Mouse (Mus musculus): Measurements from ENCODE around the gene Tubb5.

The Tubb5 gene

DNA sequence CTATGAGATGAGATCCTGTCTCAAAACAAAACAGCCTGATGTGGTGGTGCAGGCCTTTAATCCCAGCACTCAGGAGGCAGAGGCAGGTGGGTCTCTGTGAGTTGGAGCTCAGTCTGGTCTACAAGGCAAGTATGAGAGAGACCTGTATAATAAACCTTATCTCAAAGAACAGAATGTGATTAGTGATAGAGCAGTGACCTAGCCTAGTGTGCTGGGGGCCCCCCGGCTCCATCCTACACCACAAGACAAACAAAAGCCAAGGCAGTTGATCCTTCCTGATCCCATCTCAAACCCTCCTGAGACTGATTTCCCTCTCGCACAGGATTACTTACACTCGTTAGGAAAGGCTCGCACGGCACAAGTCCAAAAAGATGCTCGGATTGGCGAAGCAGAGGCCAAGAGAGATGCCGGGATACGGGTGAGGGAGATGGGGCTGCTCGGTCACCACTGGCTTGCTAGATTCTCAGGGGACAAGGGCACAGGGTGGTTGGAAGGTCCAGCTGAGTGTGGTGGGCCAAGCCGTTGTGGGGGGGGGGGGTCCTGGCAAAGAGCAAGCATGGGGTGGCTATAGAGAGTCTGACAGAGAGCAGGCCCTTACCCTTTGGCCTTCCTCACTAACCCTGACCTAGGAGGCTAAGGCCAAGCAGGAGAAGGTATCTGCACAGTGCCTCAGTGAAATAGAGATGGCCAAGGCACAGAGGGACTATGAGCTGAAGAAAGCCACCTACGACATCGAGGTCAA is 12.8 kb downstream of the Tubb5 start:
- DNase-seq (ENCODE audit: low spot score in 2 of 2) = no peak

DNA sequence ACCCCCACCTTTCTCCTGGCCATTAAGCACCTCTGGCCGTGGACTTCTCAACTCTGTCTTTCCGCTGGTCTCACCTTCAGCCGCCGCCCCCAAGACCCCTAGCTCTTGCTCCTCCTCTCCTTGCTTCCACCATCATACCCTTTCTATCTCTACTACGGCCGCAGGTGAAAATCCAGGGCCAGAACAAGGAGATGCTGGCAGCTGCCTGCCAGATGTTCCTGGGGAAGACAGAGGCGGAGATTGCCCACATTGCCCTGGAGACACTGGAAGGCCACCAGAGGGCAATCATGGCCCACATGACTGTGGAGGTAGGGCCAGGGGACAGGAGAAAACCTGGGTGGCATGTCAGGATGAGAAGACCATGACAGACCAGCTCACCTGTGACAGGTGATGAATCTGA is 13.7 kb downstream of the Tubb5 start:
- peak in 1 of 2 experiments; percentile 36 for DNase-seq (ENCODE audit: low spot score in 2 of 2)

DNA sequence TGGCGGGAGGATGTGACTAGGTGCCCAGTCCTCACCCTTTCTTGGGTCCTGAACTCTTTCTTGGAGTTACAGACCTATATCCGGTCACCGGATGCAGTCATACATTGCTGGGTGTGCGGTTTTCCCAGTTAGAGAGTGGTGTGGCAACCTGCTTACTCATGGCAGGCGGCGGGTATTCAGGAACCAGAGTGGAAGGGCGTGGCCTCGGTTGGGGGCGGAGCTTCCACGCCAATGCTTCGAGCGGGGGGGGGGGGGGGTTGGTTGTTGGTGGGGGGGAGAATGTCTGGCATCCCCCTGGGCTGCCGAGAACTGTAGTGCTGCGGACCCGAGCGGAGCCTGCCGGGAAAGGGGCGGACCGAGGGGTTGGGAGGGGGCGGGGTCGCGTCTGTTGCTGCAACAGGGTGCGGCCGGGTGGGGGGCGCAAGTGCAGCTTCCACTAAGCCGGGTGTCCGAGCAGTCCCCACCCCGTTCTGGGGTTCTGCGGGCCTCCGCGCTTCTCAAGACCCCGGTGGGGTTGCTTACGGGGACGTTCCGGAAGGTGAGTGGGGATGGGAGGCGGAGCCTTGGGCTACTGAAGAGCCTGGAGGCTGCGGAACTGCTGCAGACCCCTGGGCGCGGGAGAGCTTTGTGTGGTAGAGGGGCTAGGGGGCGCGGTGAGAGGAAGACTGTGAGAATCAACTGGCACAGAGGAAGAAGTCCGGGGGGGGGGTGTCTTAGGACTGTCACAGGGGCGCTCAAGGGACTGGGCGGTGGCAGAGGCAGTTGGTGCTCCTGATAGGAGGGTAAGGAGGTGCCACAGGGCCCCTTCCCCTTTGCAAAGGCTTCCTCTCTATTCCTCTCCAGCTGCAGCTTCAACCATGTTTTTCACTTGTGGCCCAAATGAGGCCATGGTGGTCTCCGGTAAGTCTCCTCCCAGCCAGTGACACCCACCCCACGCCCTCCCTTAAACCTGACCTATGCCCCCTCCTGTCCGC is 14.9 kb downstream of the Tubb5 start, which contains the start of gene Flot1:
Flot1 (plus strand) TSS at position 267 of the 974 bp plus-strand sequence.
- DNase-seq (ENCODE audit: low spot score in 2 of 2) = peak; percentile 87 to 90

DNA sequence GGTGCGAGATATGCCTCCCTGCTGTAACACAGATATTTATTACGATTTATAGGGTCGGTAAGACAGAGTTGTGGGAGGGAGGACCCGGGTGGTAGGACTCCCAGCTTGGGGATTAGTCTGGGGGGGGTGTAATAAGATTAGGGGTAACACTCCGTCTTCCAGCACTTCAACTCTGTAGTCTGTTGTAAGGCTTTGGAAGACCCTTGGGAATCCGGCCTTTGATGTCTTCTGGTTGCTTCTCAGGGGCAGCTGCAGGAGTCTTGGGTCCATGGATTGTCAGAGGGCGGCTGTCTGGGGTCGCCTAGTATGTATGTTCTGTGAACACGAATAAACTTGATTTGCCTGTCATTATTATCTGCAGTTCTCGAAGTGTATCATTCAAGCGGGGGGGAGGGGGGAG is 15.5 kb downstream of the Tubb5 start:
- no peak for DNase-seq (ENCODE audit: low spot score in 2 of 2)

DNA sequence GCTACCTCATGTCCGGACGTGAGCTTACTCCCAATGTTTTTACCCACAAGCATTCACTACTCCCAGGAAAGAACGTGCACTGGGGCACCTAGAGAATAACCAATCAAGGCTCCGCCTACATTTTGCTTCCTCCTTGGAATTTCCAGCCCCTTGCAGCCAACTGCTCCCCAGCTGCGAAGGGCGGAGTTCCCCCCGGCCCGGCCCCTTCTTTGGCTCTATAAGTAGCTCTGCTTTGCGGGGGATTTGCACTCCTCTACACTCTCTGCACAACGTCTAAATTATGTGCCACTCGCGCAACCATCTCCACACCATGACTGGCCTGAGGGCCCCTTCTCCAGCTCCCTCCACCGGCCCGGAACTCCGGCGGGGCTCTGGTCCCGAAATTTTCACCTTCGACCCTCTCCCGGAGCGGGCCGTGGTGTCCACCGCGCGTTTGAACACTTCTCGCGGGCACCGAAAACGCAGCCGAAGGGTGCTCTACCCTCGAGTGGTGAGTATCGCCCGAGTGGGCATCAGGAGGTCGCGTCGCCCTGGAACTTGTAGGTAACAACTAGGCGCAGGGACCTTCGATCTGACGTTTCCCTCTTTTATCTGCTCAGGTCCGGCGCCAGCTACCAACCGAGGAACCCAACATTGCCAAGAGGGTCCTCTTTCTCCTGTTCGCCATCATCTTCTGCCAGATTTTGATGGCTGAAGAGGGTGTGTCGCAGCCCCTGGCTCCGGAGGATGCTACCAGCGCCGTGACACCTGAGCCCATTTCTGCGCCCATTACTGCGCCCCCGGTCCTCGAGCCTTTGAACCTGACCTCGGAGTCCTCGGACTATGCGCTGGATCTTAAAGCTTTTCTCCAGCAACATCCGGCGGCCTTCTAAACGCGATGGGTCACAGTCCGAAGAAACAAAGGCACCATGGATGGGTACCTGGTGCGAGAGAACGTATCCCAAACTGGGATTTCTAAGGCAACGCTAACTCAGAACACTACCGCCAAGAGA is 16.4 kb downstream of the Tubb5 start, which contains the start of gene Ier3:
Ier3 (plus strand) TSS at position 246 of the 992 bp plus-strand sequence.
- peak; percentile 79 for DNase-seq (ENCODE audit: low spot score in 2 of 2)

DNA sequence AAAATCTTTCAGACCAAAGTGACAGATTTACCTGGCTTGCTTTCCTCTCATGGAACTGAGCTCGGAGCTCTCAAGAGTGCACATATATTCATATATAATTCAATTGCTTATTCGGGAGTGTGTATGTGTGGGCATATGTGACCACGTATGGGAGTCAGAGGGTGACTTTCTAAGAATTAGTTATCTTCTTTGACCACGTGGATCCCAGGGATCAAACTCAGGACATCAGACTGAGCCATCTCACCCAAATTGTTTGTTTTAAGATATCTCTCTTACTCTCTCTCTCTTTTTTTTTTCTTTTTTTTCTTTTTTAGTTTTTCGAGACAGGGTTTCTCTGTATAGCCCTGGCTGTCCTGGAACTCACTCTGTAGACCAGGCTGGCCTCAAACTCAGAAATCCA is 18.0 kb downstream of the Tubb5 start:
- no peak for DNase-seq (ENCODE audit: low spot score in 2 of 2)

DNA sequence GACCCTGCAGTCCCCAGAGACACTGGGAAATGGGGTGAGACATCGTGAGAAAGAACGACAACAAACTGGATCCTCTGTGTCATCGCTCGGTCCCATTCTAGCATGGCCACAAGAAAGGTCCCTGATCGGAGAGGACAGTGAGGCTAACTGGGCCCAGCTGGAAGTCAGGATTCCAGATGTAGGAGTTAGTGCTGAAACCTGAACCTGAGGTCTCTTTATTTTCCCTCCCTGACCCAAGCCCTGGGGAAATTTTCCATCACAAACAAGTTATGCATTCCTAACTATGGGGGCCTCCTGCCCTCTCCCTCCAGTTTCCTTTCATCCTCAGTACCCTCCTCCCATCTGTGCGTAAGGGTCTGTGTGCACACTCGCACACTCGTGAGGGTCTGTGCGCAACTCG is 20.9 kb downstream of the Tubb5 start:
- no peak for DNase-seq (ENCODE audit: low spot score in 2 of 2)

DNA sequence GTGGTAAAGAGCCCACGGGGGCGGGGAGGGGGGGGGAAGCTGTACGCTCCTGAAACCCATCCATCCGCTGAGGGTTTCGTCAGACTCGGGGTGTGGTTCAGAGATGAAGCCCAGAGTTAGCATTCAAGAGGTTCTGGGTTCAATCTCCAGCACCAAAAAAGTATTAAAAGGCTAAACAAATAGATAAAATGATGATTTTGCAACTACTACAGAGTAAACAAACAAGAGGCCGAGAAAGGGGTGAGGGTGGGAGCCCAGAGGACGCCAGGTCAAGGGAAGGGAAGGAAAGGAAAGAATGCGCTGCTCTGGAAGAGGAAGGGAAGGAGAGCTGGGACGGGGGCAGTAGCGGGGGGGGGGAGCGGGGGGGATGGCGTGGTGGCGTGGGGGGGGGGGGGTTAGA is 21.4 kb downstream of the Tubb5 start:
- DNase-seq (ENCODE audit: low spot score in 2 of 2) = no peak

DNA sequence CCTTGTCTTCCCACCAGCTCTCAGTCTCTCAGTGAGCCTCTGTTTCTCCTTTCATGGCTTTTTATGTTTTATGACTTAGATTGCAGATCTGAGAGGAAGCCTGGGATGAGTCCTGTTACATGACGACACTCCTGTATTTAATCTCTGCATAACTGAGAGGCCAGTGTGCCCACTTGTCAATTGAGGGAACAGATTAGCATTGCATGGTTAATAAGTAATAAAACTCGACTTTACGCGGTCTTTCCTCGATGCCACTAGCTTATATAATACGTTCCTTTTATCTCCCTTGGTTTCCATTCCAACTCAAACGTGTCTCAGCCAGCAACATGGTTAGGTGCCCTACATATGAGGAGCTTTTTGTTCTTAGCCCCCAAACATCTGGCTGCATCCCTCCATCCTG is 22.3 kb downstream of the Tubb5 start:
- DNase-seq (ENCODE audit: low spot score in 2 of 2) = no peak

DNA sequence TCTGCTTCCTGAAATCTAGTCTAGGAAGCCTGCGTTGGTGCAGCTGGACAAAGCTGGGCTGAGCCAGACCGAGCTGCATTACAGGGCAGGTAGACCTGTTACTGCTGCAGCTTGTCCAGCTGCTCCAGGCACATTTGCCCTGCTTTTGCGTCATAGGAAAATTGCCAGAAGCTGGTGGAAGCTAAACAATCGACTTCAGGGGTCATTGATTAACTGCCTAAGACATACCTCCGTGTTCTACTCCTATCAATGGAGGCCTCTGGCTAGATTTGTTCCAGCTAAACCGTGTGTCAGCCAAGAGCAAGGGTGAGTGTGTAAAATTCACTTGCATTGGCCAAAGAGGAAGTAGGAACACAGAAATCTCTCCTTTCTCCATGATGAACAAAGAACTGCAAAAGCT is 23.4 kb downstream of the Tubb5 start:
- DNase-seq (ENCODE audit: low spot score in 2 of 2) = no peak

DNA sequence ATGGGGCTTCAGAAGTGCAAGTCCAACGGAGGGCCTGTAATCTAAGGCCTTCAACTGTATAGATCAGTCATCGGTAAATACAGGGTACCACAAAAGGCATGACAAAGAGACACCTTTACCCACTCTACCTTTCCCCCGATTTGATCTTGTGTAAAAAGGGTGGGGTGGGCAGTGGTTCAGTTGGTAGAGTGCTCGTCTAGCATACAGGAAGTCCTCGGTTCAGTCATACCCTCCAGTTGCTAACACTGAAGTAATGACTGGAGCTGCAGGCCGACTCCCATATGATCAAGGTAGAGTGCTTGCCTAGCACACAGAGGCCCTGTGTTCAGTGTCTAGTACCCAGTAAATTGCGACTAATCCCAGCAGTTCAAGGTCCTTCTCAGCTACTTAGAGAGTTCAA is 24.5 kb downstream of the Tubb5 start:
- DNase-seq (ENCODE audit: low spot score in 2 of 2) = no peak

DNA sequence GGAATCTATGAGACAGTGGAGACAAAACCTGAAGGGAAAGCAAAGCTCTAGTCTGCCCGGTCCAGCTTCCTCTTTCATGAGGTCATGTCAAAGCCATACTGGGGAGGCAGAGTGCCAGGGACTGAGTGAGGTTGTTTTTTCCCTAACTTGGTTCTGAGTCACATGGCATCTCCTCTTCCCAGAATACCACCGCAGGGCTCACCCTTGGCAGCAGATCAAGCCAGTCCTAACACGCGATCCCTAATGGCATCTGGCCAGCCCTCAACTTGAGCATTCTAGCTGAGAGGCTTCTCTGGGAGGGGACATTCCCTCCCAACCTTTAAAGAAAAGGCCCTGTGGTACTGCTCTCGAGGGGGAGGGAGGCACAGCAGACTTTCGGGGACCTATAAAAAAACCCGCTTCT is 24.9 kb downstream of the Tubb5 start:
- DNase-seq (ENCODE audit: low spot score in 2 of 2) = peak; percentile 81 to 82

DNA sequence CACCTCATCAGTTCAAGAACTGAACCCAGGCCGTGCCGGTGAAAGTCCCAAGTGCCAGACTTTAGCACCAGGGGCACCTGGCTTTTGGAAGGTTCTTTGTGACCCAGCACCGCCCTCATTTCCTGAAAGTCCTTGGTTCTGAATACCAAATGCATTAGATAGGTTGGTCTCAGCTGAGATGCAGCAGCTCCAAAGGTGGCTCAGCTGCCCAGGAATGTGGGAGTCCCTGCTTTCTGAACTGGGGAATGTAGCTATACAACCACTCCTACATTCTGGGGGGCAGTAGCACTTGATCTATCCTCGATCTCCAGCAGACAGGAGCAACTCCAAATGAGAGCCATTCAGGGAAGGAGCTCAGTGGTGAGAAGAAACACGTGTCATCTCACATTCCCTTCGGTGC is 25.4 kb downstream of the Tubb5 start:
- no peak for DNase-seq (ENCODE audit: low spot score in 2 of 2)

DNA sequence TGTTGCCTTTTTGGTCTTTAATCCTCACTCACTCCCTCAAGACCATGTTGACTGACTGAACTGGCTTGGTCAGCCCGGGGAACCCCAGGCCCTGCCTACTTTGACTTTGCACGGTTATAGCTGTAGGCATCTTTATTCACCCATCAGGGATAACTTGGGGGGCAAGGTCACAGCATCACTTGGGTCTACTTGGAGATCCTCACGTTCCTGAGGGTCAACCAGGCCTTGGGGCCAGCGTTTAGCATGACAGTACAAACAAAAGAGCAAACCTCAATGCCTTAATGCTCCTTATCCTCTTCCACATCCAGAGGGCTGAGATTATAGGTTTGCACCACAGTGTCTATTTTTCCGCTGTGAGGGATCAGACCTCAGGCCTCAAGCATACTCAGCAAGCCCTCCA is 25.8 kb downstream of the Tubb5 start:
- DNase-seq (ENCODE audit: low spot score in 2 of 2) = no peak

DNA sequence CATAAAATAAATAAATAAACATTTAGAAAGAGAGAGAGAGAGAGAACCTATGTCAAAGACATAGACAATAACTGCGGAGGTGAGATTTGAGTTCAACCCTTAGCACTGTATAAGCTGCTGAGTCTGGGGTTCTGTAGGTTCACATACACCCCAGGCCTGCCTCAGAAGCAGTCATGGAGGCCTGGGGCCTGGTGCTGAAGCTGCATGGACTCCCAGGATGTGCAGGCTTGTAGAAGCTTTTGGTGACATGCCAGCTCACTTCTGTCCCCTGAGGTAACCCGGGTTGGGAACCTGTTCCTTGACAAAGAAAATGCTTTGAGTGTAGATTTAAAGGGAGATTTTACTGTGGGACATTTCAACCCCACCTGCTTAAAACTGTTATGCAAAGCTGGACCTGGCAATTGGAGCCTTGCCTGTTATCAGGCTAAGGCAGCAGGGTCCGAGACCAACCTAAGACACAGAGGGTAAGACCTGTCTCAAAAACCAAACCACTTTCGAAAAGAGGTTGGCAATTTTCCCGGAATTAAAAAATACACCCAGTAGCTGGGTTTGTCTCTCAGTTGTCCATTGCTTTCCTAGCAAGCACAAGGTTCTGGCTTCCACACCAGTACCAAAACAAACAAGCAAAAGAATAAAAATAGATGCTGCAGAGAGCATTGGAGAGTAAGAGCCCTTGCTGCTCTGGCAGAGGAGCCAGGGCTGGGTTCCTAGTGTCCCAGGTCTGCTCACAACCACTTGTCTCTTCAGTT is 27.0 kb downstream of the Tubb5 start:
- no peak for DNase-seq (ENCODE audit: low spot score in 2 of 2)

DNA sequence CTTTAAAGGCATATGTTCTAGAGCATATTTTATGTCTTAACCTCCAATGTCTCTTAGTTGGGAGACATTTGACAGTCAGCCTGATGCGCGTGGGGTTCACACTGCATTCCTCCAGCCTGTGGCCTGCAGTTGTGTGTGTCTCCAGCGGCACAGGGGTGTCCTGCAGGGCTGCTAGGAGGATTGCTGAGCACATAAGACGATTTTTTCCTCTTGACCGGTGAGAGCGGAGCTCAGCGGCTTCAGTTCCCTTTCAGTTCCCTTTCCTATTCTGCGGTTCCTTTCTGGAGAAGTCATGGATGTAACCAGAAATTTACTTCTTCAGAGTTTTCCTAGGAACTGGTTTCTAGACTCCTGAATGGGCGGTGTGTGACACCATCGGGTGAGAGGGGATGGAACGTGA is 28.7 kb downstream of the Tubb5 start:
- DNase-seq (ENCODE audit: low spot score in 2 of 2) = no peak

DNA sequence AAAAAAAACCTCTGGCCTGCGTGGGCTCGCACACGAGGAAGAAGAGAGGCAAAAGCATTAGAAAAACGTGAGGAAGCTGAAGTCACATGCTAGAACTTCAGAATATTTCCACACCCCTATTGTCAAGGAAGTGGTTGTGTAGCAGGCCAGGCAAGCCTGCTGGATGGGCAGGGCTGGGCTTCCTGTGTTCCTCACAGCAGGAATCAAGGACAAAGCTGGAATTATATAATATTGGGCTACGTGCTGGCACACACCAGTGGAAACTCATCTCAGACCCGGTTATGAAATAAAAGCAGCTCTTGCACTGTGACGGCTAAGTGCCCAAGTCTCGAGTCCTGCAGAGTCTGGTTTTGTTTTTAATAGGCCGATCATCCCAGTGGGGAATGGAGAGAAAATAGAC is 30.0 kb downstream of the Tubb5 start:
- no peak for DNase-seq (ENCODE audit: low spot score in 2 of 2)

DNA sequence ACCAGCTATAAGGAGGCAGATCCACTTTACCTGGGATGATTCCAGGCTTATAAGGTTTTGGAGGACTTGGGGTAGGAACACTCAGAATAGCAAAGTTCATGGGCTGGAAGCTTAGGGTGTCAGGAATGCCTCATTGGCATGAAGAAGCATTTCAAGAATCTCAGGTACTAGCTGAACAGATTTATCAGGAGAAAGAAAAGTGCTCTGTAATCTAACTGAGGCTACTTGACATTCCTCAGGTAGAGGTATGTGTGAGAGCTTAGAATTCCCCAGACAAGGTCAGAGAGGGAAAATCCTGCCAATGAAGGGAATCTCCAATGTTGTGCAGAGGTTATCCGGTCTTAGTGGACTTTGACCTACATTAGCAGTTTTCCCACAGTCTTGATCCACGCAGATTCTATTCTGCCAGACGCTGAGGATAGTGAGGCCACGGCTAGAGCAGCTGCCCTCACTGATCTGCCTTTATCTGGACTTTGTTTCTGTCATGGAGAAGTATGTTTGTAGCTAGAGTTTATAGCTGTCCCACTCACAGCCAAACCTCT is 34.2 kb downstream of the Tubb5 start:
- no peak for DNase-seq (ENCODE audit: low spot score in 2 of 2)

DNA sequence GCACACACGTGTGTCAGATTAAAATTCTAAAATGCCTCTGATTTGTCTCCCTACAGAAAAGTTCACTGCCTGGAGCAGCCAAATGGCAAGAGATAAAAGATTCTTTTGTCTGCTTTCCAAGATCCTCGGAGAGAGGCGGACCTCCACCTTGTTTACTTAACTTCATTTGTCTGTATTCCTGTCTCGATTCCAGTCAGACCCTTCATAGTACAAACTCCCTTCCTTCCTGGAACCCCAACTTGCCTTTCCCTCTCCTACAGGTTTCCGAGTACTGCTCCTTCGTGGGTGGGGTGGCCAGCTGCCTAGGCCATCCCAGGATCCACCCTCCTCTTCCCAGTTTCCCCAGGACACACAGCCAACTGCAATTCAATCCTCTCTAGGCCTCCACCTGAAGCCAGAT is 35.1 kb downstream of the Tubb5 start:
- DNase-seq (ENCODE audit: low spot score in 2 of 2) = no peak

DNA sequence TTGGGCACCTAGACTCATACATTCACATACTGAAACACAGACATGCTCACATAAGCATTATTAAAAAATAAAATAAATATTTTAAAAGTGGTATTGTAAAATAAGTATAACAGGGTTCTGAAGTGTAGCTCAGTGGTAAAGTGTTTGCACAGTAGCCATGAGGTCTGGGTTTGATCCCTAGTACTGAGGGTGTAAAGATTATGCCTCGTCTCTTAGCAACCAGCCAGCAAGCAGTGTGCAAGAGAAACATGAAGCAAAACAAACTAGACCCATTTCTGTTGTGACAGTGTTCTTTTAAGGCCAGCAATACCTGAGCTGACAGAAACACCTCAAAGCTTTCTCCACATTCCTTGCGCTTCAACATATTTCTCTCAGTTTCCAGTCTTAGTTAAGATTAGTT is 37.2 kb downstream of the Tubb5 start:
- DNase-seq (ENCODE audit: low spot score in 2 of 2) = no peak

DNA sequence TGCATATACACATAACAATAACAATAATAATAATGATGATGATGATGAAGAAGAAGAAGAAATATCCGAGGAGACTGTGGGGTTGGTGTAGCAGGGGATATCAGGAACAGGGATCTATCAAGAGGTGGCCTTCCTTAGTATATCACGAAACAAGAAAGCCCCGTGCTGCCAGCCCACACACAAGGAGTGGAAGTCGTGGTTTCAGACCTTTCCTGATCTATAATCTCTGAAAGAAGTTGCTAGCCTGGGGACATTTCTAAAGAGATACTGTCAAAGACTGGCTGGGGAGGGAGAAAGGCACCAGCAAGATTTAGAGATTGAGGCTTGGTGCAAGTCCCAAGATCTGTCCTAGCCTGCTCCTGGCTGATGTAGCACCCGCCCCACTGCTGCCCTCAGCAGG is 41.3 kb downstream of the Tubb5 start:
- no peak for DNase-seq (ENCODE audit: low spot score in 2 of 2)

Measured in right cerebral cortex, postnatal 10 days (tissue).